Mouse (Mus musculus): Measurements from ENCODE around the gene Atl3.

GRCm38 (mm10) chr19:7585764-7586163 is 91.9 kb downstream of the Atl3 start:
- TF ChIP-seq CTCF (IDR thresholded peaks at IDR 0.05; ENCODE audit: borderline replicate concordance, extremely low read depth, insufficient read depth, insufficient read length) = no peak
- no peak for TF ChIP-seq POLR2A (IDR thresholded peaks at IDR 0.05; ENCODE audit: borderline replicate concordance, extremely low read depth, insufficient read depth, insufficient read length, poor library complexity, severe bottlenecking)

Data from brain, embryonic 14.5 days (tissue).